Mouse (Mus musculus) adrenal gland, postnatal 4 days (tissue): Measurements from ENCODE around the gene Itih4. TPM values are rescaled to one million over a fixed set of nuclear protein-coding genes. Genes with fewer than 3 reads are reported as not detected.

ENCODE experiments used
- DNase-seq, 2 experiments: peaks; one replicate each; pipeline ENCODE4 v3.0.0; 2021 to 2022; ENCODE audit warnings: low spot score in 2 of 2, mixed read lengths in 2 of 2
- total RNA-seq, 2 experiments: library from RNA; stranded (reverse); gene quantifications; 2 replicates each; pipeline ENCODE4 v1.2.3; 2021

Itih4 gene
- total RNA-seq, 2 experiments from 2014 or later, result 4.4 to 173 TPM

GRCm38 (mm10) chr14:30933351-30933750, 47.1 kb downstream of the Itih4 start:
- DNase-seq, result no peak

GRCm38 (mm10) chr14:30942254-30942653, 56.0 kb downstream of the Itih4 start:
- DNase-seq, result no peak

GRCm38 (mm10) chr14:30943038-30943437, 56.8 kb downstream of the Itih4 start, which contains the start of gene Itih1:
TSS of gene Itih1 (minus strand) at chr14:30943289.
- DNase-seq, result no peak

- DNase-seq, result peak; percentile 40 to 55
Observed at GRCm38 (mm10) chr14:30943860-30944674, 57.8 kb downstream of the Itih4 start.

- DNase-seq, result no peak
Observed at GRCm38 (mm10) chr14:30944745-30945144, 58.5 kb downstream of the Itih4 start.

- DNase-seq, result no peak
Observed at GRCm38 (mm10) chr14:30949986-30950385, 63.7 kb downstream of the Itih4 start.

- peak; percentile 82 to 93 for DNase-seq
Observed at GRCm38 (mm10) chr14:30951154-30951825, 65.0 kb downstream of the Itih4 start, which contains the start of gene Nek4. TSS of gene Nek4 (plus strand) at chr14:30951377.

Other genes with a start within 250 kb of the Itih4 start
- 10 to 100 TPM; 32.8 to 36.3 TPM for gene Rft1, start 232.1 kb upstream of the Itih4 start, total RNA-seq
- gene Sfmbt1, start 171.6 kb upstream of the Itih4 start, total RNA-seq, result 10 to 100 TPM; 29.2 to 30.2 TPM
- gene Tmem110, start 60.9 kb upstream of the Itih4 start, total RNA-seq, result 10 to 100 TPM; 22.2 to 24.4 TPM
- gene Mustn1, start 7.3 kb upstream of the Itih4 start, total RNA-seq, result 10 to 100 TPM in 1 of 2 experiments, 1 to 10 TPM in 1; 3.8 to 12.1 TPM
- 100 to 1,000 TPM in 1 of 2 experiments, 1 to 10 TPM in 1; 4.4 to 139 TPM for gene Itih3, start 37.3 kb downstream of the Itih4 start, total RNA-seq
- gene Itih1, start 56.8 kb downstream of the Itih4 start, total RNA-seq, result 10 to 100 TPM in 1 of 2 experiments, 1 to 10 TPM in 1; 1.3 to 58.7 TPM
- gene Nek4, start 64.9 kb downstream of the Itih4 start, total RNA-seq, result 10 to 100 TPM; 12.4 to 13.8 TPM
- gene Glt8d1, start 114.9 kb downstream of the Itih4 start, total RNA-seq, result 10 to 100 TPM; 66.0 to 67.0 TPM
- 100 to 1,000 TPM; 232 to 265 TPM for gene Spcs1, start 115.2 kb downstream of the Itih4 start, total RNA-seq
- gene Pbrm1, start 132.7 kb downstream of the Itih4 start, total RNA-seq, result 10 to 100 TPM; 71.4 to 77.5 TPM
- 10 to 100 TPM; 85.6 to 98.0 TPM for gene Gnl3, start 132.7 kb downstream of the Itih4 start, total RNA-seq
- 10 to 100 TPM; 62.0 to 76.4 TPM for gene Smim4, start 242.5 kb downstream of the Itih4 start, total RNA-seq
- gene Nt5dc2, start 244.6 kb downstream of the Itih4 start, total RNA-seq, result 10 to 100 TPM; 82.1 to 84.4 TPM